Mouse (Mus musculus) stomach, postnatal 0 days (tissue): ENCODE measurements around the gene Mkrn2.

Experiments
- CTCF ChIP-seq: IDR thresholded peaks from 2 replicates; pipeline ENCODE4 v1.5.1; 2016; ENCODE audit warnings: antibody characterized with exemption, low read depth, mild to moderate bottlenecking, moderate library complexity
- EP300 ChIP-seq: optimal IDR thresholded peaks from 2 replicates; pipeline ENCODE3; 2016; ENCODE audit warnings: antibody characterized with exemption

DNA sequence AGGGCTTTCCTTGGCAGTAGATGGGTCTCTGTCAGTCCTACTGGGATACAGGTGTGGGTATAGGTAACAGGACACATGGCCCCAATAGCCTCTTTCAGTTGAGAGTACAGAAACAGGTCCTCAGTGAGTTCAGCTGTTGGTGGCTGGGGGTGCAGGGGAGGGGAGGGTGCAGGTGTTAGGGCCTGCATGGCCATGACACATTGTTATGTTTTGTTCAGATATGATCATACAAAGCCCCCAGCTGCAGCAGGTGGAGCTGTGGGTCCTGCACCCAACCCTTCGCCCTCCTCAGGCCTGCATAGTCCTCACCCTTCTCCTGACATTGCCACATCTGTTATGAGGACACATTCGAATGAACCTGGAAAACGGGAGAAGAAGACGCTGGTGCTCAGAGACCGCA lies 8.6 kb downstream of the Mkrn2 start:
- no peak for TF ChIP-seq CTCF
- TF ChIP-seq EP300: no peak
